Mouse (Mus musculus): ENCODE measurements around the gene Gm10153. TPM values are rescaled to one million over a fixed set of nuclear protein-coding genes. Genes with fewer than 3 reads are reported as not detected.
"Not testable (repeated sequence)": the region's sequence is repeated elsewhere in the genome, so short reads cannot be mapped to it uniquely, and the experiment has no call there.

Gm10153 gene
- polyA plus RNA-seq, 1 experiment = not detected

GRCm38 (mm10) chr7:142144507-142144906 is 45.7 kb downstream of the Gm10153 start, which contains the start of gene Gm45337:
Gene Gm45337, minus strand, starts transcription at chr7:142144607.
- TF ChIP-seq POLR2A (IDR thresholded peaks at IDR 0.05; ENCODE audit: low read depth, low read length) (no peak), CTCF (IDR thresholded peaks at IDR 0.05; ENCODE audit: extremely low read depth, insufficient read depth, insufficient read length, insufficient replicate concordance) (no peak)
- DNase-seq (ENCODE audit: low read depth in 1 of 2, low spot score in 2 of 2) = no peak
- Histone ChIP-seq H3K4me3 (ENCODE audit: extremely low read depth, insufficient read depth, insufficient read length) (no peak within 1 kb of the TSS), H3K27me3 (ENCODE audit: control insufficient read depth, insufficient read depth, low read length) (no peaks in the 10 kb centered on the region), H3K27ac (ENCODE audit: insufficient read depth, low read length) (no peak within 1 kb of the TSS), H3K4me1 (ENCODE audit: control insufficient read depth, insufficient read depth, insufficient read length) (no peaks in the 10 kb centered on the region), H3K36me3 (ENCODE audit: control insufficient read depth, insufficient read depth, low read length) (no peaks in the 10 kb centered on the region)
- WGBS = 86% methylated on average over 1 of the region's 1 CpGs

GRCm38 (mm10) chr7:142143506-142144010 is 46.6 kb downstream of the Gm10153 start:
- DNase-seq (ENCODE audit: low read depth in 1 of 2, low spot score in 2 of 2); H3K27me3 ChIP-seq (ENCODE audit: control insufficient read depth, insufficient read depth, low read length); H3K27ac ChIP-seq (ENCODE audit: insufficient read depth, low read length); H3K4me1 ChIP-seq (ENCODE audit: control insufficient read depth, insufficient read depth, insufficient read length); H3K4me3 ChIP-seq (ENCODE audit: extremely low read depth, insufficient read depth, insufficient read length); H3K36me3 ChIP-seq (ENCODE audit: control insufficient read depth, insufficient read depth, low read length): not testable (repeated sequence)
- 0% methylated on average over 1 of the region's 1 CpGs for WGBS

DNA sequence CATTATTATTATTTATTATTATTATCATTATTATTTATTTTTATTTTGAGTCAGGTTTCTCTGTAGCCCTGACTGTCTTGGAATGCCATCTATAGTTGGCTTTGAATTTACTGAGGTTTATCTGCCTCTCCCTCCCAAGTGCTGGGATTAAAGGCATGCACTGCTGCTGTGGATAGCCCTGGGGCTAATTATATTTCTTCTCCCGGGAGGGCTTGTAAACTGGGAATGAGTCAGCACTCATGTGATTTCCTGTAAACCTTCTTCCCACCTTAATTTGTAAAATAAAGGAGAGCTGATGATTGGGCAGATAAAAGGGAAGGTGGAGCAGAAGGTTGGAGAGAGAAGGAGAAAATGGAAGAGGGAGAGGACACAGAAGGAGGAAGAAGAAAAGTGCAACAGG is 49.5 kb downstream of the Gm10153 start:
- H3K36me3 ChIP-seq (ENCODE audit: control insufficient read depth, insufficient read depth, low read length) = no peaks in the 10 kb centered on the region
- no peak for TF ChIP-seq POLR2A (IDR thresholded peaks at IDR 0.05; ENCODE audit: low read depth, low read length)
- no peak for TF ChIP-seq CTCF (IDR thresholded peaks at IDR 0.05; ENCODE audit: extremely low read depth, insufficient read depth, insufficient read length, insufficient replicate concordance)
- no peak overlapping the region for H3K27ac ChIP-seq (ENCODE audit: insufficient read depth, low read length)
- WGBS = 11% methylated on average over 1 of the region's 1 CpGs
- no peak for DNase-seq (ENCODE audit: low read depth in 1 of 2, low spot score in 2 of 2)
- no peaks in the 10 kb centered on the region for H3K4me1 ChIP-seq (ENCODE audit: control insufficient read depth, insufficient read depth, insufficient read length)
- H3K4me3 ChIP-seq (ENCODE audit: extremely low read depth, insufficient read depth, insufficient read length) = no peak overlapping the region
- H3K27me3 ChIP-seq (ENCODE audit: control insufficient read depth, insufficient read depth, low read length) = no peaks in the 10 kb centered on the region

Other genes starting within 250 kb of the Gm10153 start
- 0.67 and 1.6 TPM in 2 replicates for gene Brsk2, start 240.6 kb downstream of the Gm10153 start, polyA plus RNA-seq (2012; rRNA removed)
- 26.7 and 28.2 TPM in 2 replicates for gene Mob2, start 129.3 kb downstream of the Gm10153 start, polyA plus RNA-seq (2012; rRNA removed)
- 3.5 TPM in 2 replicates for gene Dusp8, start 94.5 kb downstream of the Gm10153 start, polyA plus RNA-seq (2012; rRNA removed)
- gene Gm45618, start 69.7 kb downstream of the Gm10153 start, polyA plus RNA-seq (2012; rRNA removed) = not detected in 2 replicates
- not detected in 2 replicates for gene Gm39115, start 54.4 kb downstream of the Gm10153 start, polyA plus RNA-seq (2012; rRNA removed)
- not detected in 2 replicates for gene Gm45337, start 45.8 kb downstream of the Gm10153 start, polyA plus RNA-seq (2012; rRNA removed)
- not detected in 2 replicates for gene Gm29735, start 33.3 kb downstream of the Gm10153 start, polyA plus RNA-seq (2012; rRNA removed)
- gene Gm4553, start 24.6 kb downstream of the Gm10153 start, polyA plus RNA-seq (2012; rRNA removed) = not detected in 2 replicates
- not detected in 2 replicates for gene Krtap5-2, start 14.4 kb downstream of the Gm10153 start, polyA plus RNA-seq (2012; rRNA removed)
- gene Krtap5-3, start 11.0 kb upstream of the Gm10153 start, polyA plus RNA-seq (2012; rRNA removed) = not detected in 2 replicates
- gene Gm7579, start 21.5 kb upstream of the Gm10153 start, polyA plus RNA-seq (2012; rRNA removed) = not detected in 2 replicates
- gene Krtap5-5, start 39.6 kb upstream of the Gm10153 start, polyA plus RNA-seq (2012; rRNA removed) = not detected in 2 replicates
- gene Gm40460, start 50.7 kb upstream of the Gm10153 start, polyA plus RNA-seq (2012; rRNA removed) = not detected in 2 replicates
- gene Gm2431, start 68.0 kb upstream of the Gm10153 start, polyA plus RNA-seq (2012; rRNA removed) = not detected in 2 replicates
- gene Gm4559, start 84.0 kb upstream of the Gm10153 start, polyA plus RNA-seq (2012; rRNA removed) = not detected in 2 replicates
- gene Krtap5-1, start 106.7 kb upstream of the Gm10153 start, polyA plus RNA-seq (2012; rRNA removed) = not detected in 2 replicates
- gene Krtap5-4, start 113.2 kb upstream of the Gm10153 start, polyA plus RNA-seq (2012; rRNA removed) = not detected in 2 replicates
- 14.7 and 20.2 TPM in 2 replicates for gene Ifitm10, start 183.4 kb upstream of the Gm10153 start, polyA plus RNA-seq (2012; rRNA removed)
- 0.21 TPM in 1 of 2 replicates, not detected in the other for gene Gm49369, start 192.3 kb upstream of the Gm10153 start, polyA plus RNA-seq (2012; rRNA removed)
- 359 and 461 TPM in 2 replicates for gene Ctsd, start 197.6 kb upstream of the Gm10153 start, polyA plus RNA-seq (2012; rRNA removed)
- 0.94 and 1.1 TPM in 2 replicates for gene Syt8, start 244.5 kb upstream of the Gm10153 start, polyA plus RNA-seq (2012; rRNA removed)